ENCODE assay signal across 7 mouse cellular contexts in genomic region chr1:166049046-166049827, GRCm38 (mm10). TPM values are rescaled to one million over a fixed set of nuclear protein-coding genes. Genes with fewer than 3 reads are reported as not detected.
DNase-seq lines count a peak whose midpoint lies in the region; ATAC-seq lines count a peak whose summit lies in the region.

No protein-coding gene starts in this region.

- WGBS in forebrain, embryonic 14.5 days = 15% methylated on average over 11 of the region's 11 CpGs
- 20% methylated on average over 11 of the region's 11 CpGs for WGBS in liver, embryonic 12.5 days (ENCODE audit: insufficient replicate concordance)
- 20% methylated on average over 11 of the region's 11 CpGs for WGBS in stomach, embryonic 15.5 days

- H3K27me3 ChIP-seq in forebrain, embryonic 14.5 days (replicated peaks; ENCODE audit: control insufficient read depth, insufficient read depth, low read length) = 0 out of 2 replicates have a peak, but pooled peaks cover 8% of the 10 kb centered on the region
- peaks cover 58% of the 10 kb centered on the region for H3K27me3 ChIP-seq in liver, embryonic 12.5 days (replicated peaks)
- H3K27me3 ChIP-seq in stomach, embryonic 15.5 days (replicated peaks) = no peaks in the 10 kb centered on the region

- peaks cover 17% of the 10 kb centered on the region for H3K4me1 ChIP-seq in forebrain, embryonic 14.5 days (ENCODE audit: control insufficient read depth, insufficient read depth, low read length)
- peaks cover 28% of the 10 kb centered on the region for H3K4me1 ChIP-seq in liver, embryonic 12.5 days
- peaks cover 6% of the 10 kb centered on the region; the same call in 1 of the 2 replicates for H3K4me1 ChIP-seq in stomach, embryonic 15.5 days

- no peaks in the 10 kb centered on the region for H3K9me3 ChIP-seq in forebrain, embryonic 14.5 days (replicated peaks; ENCODE audit: control insufficient read depth, low read length)
- no peaks in the 10 kb centered on the region for H3K9me3 ChIP-seq in liver, embryonic 12.5 days (replicated peaks)
- H3K9me3 ChIP-seq in stomach, embryonic 15.5 days = no peaks in the 10 kb centered on the region

- peak; percentile 63; the same call in 1 of the 2 replicates for ATAC-seq in forebrain, embryonic 14.5 days
- ATAC-seq in liver, embryonic 12.5 days = no peak
- peak; percentile 21; the same call in 1 of the 2 replicates for ATAC-seq in stomach, embryonic 15.5 days (ENCODE audit: insufficient read depth, low FRiP score, low read depth)
- no peak for ATAC-seq in erythroblast, adult 5-6 weeks (replicated peaks; ENCODE audit: low FRiP score, poor library complexity, severe bottlenecking)

- H3K4me2 ChIP-seq in forebrain, embryonic 14.5 days (ENCODE audit: low read length) = peak overlapping the region; percentile 88
- H3K4me2 ChIP-seq in liver, embryonic 12.5 days = peak overlapping the region; percentile 68
- H3K4me2 ChIP-seq in stomach, embryonic 15.5 days = peak overlapping the region; percentile 94

- no peak overlapping the region for H3K27ac ChIP-seq in forebrain, embryonic 14.5 days (ENCODE audit: low read depth, low read length)
- H3K27ac ChIP-seq in liver, embryonic 12.5 days = no peak overlapping the region
- H3K27ac ChIP-seq in stomach, embryonic 15.5 days = no peak overlapping the region

- peak; percentile 15 for DNase-seq in ovary, postnatal 10 days (ENCODE audit: low spot score)
- no peak for DNase-seq in ovary, adult 18-20 months (ENCODE audit: low spot score)
- DNase-seq in forebrain, embryonic 14.5 days (ENCODE audit: low spot score) = peak; percentile 59
- DNase-seq in left cerebral cortex, adult 8-10 months (ENCODE audit: low spot score in 2 of 2) = no peak

- H3K9ac ChIP-seq in forebrain, embryonic 14.5 days (ENCODE audit: low read length) = peak overlapping the region; percentile 48
- no peak overlapping the region for H3K9ac ChIP-seq in liver, embryonic 12.5 days
- H3K9ac ChIP-seq in stomach, embryonic 15.5 days = no peak overlapping the region

- H3K36me3 ChIP-seq in forebrain, embryonic 14.5 days (ENCODE audit: control insufficient read depth, insufficient read depth, low read length) = no peaks in the 10 kb centered on the region
- H3K36me3 ChIP-seq in liver, embryonic 12.5 days = no peaks in the 10 kb centered on the region
- no peaks in the 10 kb centered on the region for H3K36me3 ChIP-seq in stomach, embryonic 15.5 days

- peak overlapping the region; percentile 35 for H3K4me3 ChIP-seq in forebrain, embryonic 14.5 days (ENCODE audit: low read depth, low read length)
- H3K4me3 ChIP-seq in liver, embryonic 12.5 days = 0 out of 2 replicates have a peak overlapping the region, but pooled peaks have one; percentile 45
- H3K4me3 ChIP-seq in stomach, embryonic 15.5 days (replicated peaks) = peak overlapping the region; percentile 41

RNA-seq across cellular contexts. Expression of gene Pou2f1, which starts 46.8 kb away (rescaled TPM):
- polyA plus RNA-seq in forebrain, embryonic 14.5 days (2014; fragmentation: Nextera tagmentation; extraction: Ambion mirVana) = 14.8 and 22.8 TPM in 2 replicates
- 4.9 and 5.8 TPM in 2 replicates for polyA plus RNA-seq in liver, embryonic 12.5 days (2016; fragmentation: Nextera tagmentation; extraction: Ambion mirVana)
- polyA plus RNA-seq in stomach, embryonic 15.5 days (2015; fragmentation: Nextera tagmentation; extraction: Ambion mirVana) = 9.9 and 12.0 TPM in 2 replicates
- 15.7 and 22.1 TPM in 2 replicates for total RNA-seq in erythroblast, adult 5-6 weeks (2015; ENCODE audit: low replicate concordance)
- 13.9 and 14.8 TPM in 2 replicates for total RNA-seq in erythroblast, adult 5-6 weeks (2017; ENCODE audit: low replicate concordance)
- 10 to 100 TPM; 16.4 to 23.9 (median 19.0) TPM for total RNA-seq in left cerebral cortex, adult 8-10 months (2022)

Comparison
In these comparisons a context has a peak if more than half of its experiments do, and no peak if none do; other contexts are left out.
1. DNase-seq: peak in ovary, postnatal 10 days (single experiment) and forebrain, embryonic 14.5 days (single experiment); none in ovary, adult 18-20 months (single experiment) and left cerebral cortex, adult 8-10 months (0 of 2).
2. ATAC-seq: peak in forebrain, embryonic 14.5 days (single experiment) and stomach, embryonic 15.5 days (single experiment); none in liver, embryonic 12.5 days (single experiment) and erythroblast, adult 5-6 weeks (single experiment).
3. Peak in every context shown above with its lines, with median percentiles within 50 percentile points of each other: H3K4me2 ChIP-seq and H3K4me3 ChIP-seq.